Mouse (Mus musculus) subcutaneous adipose tissue, adult 2 months (tissue): Measurements from ENCODE around the gene Il2. TPM values are rescaled to one million over a fixed set of nuclear protein-coding genes. Genes with fewer than 3 reads are reported as not detected.

Source experiments
- polyA plus RNA-seq: library from polyadenylated mRNA; depleted of rRNA; stranded (reverse); fragments of >200 nt; gene quantifications from 2 replicates; pipeline ENCODE4 v1.2.3, GENCODE M21; 2012; ENCODE audit warnings: low replicate concordance; rRNA removed

The Il2 gene
- not detected in 2 replicates for polyA plus RNA-seq

GRCm38 (mm10) chr3:37125655-37126054 lies at the start of gene Il2:
Il2 (minus strand) TSS chr3:37125959.

Other genes with a start within 250 kb of the Il2 start
- not detected in 2 replicates for gene Adad1, start 62.4 kb downstream of the Il2 start, polyA plus RNA-seq
- not detected in 2 replicates for gene Il21, start 106.7 kb upstream of the Il2 start, polyA plus RNA-seq
- gene Bbs12, start 186.6 kb upstream of the Il2 start, polyA plus RNA-seq, result 0.92 and 2.3 TPM in 2 replicates
- gene Cetn4, start 186.7 kb upstream of the Il2 start, polyA plus RNA-seq, result 0.46 and 0.70 TPM in 2 replicates
- gene Fgf2, start 222.4 kb upstream of the Il2 start, polyA plus RNA-seq, result 10.0 and 14.7 TPM in 2 replicates